19 mouse cellular contexts compared by ENCODE assay signal in the genomic region with DNA sequence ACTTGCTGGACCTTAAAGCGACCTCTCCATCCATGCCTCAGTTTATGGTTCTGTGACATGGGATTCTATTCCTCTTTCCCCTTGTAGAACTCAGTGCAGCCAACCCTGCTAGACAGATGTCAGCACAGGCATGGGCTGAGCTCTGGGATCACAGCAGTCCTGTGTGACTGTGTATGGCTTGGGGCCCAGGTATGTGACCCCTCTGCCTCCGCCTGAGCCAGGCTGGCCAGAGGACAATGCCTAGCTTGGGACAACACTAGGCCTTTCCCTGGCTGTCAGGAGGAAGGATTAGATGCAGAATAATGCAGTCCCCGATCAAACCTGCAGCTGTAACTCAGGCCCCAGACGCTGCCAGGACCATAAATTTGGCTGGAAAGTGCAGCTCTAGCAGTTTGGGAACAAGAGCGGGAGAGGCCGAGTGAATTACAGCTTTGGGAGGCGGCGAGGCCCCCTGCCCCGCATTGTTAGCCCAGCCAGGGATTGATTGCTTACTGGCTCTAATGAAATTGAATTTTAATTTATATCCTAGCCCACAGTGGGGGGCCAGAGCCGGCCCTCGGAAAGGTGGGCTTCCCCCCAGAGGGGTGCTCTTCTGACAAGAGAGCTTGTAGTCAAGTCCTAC. TPM values are rescaled to one million over a fixed set of nuclear protein-coding genes. Genes with fewer than 3 reads are reported as not detected.
A peak's percentile ranks its signal among the peaks of the same experiment; 100 is the strongest.
DNase-seq lines count a peak whose midpoint lies in the region; ATAC-seq lines count a peak whose summit lies in the region.
"Had no signal": no experiment of that assay in that cellular context is flagged by ENCODE, and none has a peak within 500 bp of the region (broad histone marks: within the 10 kb centered on the region; RNA-seq: fewer than 3 reads in every experiment).

No protein-coding gene starts in this region.

- H3K27me3 ChIP-seq in kidney, embryonic 15.5 days: no peaks in the 10 kb centered on the region
- H3K27me3 ChIP-seq in limb, embryonic 11.5 days (ENCODE audit: control insufficient read depth, insufficient read depth, low read length): no peaks in the 10 kb centered on the region
- H3K27me3 ChIP-seq in neural tube, embryonic 14.5 days (ENCODE audit: control insufficient read depth, insufficient read depth, low read length): no peaks in the 10 kb centered on the region

- DNase-seq in kidney, adult 9 months: no peak
- peak; percentile 42 for DNase-seq in embryo, embryonic 10.5 days (ENCODE audit: low spot score)
- peak; percentile 27 for DNase-seq in limb, embryonic 11.5 days (ENCODE audit: low spot score)
- DNase-seq: cerebellum, adult 2 months; gastrocnemius, postnatal 25 days; heart, adult 2 months; kidney, adult 11 months; kidney, postnatal 25 days; left cerebral cortex, postnatal 4 days; lung, embryonic 14.5 days; lung, postnatal 36 days; thymus, adult 18-20 months; thymus, postnatal 4 days had no signal

- no peak overlapping the region for H3K9ac ChIP-seq in kidney, embryonic 15.5 days
- H3K9ac ChIP-seq in limb, embryonic 11.5 days (ENCODE audit: low read length): no peak overlapping the region
- no peak overlapping the region for H3K9ac ChIP-seq in neural tube, embryonic 14.5 days (replicated peaks; ENCODE audit: low read depth, low read length)
- H3K9ac ChIP-seq: liver, embryonic 12.5 days; lung, embryonic 14.5 days had no signal

- 32% methylated on average over 11 of the region's 11 CpGs for WGBS in kidney, embryonic 15.5 days
- 35% methylated on average over 11 of the region's 11 CpGs for WGBS in limb, embryonic 11.5 days
- WGBS in neural tube, embryonic 14.5 days: 12% methylated on average over 11 of the region's 11 CpGs

- H3K36me3 ChIP-seq in kidney, embryonic 15.5 days: no peaks in the 10 kb centered on the region
- no peaks in the 10 kb centered on the region for H3K36me3 ChIP-seq in limb, embryonic 11.5 days (ENCODE audit: control insufficient read depth, insufficient read depth, low read length)
- no peaks in the 10 kb centered on the region for H3K36me3 ChIP-seq in neural tube, embryonic 14.5 days (ENCODE audit: control insufficient read depth, insufficient read depth, low read length)
- H3K36me3 ChIP-seq: liver, embryonic 12.5 days had no signal

- 0 out of 2 replicates have a peak overlapping the region, but pooled peaks have one; percentile 27 for H3K27ac ChIP-seq in kidney, embryonic 15.5 days
- H3K27ac ChIP-seq in limb, embryonic 11.5 days (replicated peaks; ENCODE audit: low read depth, low read length): no peak overlapping the region
- peak overlapping the region; percentile 49 for H3K27ac ChIP-seq in neural tube, embryonic 14.5 days (ENCODE audit: low read depth, low read length)
- H3K27ac ChIP-seq: heart, adult 2 months; left cerebral cortex, adult 2 months; liver, embryonic 12.5 days had no signal

- ATAC-seq in kidney, embryonic 15.5 days (replicated peaks; ENCODE audit: low FRiP score): no peak
- no peak for ATAC-seq in limb, embryonic 11.5 days (ENCODE audit: insufficient number of reproducible peaks, low FRiP score, low TSS enrichment, low read depth)
- peak; percentile 76; the same call in 1 of the 2 replicates for ATAC-seq in neural tube, embryonic 14.5 days (ENCODE audit: low read depth)
- ATAC-seq in erythroid progenitor cell, adult 5-6 weeks (replicated peaks; ENCODE audit: low FRiP score, poor library complexity, severe bottlenecking): no peak
- ATAC-seq in frontal cortex, adult (ENCODE audit: low TSS enrichment): no peak
- ATAC-seq: liver, embryonic 12.5 days had no signal

- no peaks in the 10 kb centered on the region for H3K9me3 ChIP-seq in kidney, embryonic 15.5 days (replicated peaks)
- H3K9me3 ChIP-seq in limb, embryonic 11.5 days (ENCODE audit: control insufficient read depth, low read length): no peaks in the 10 kb centered on the region
- no peaks in the 10 kb centered on the region for H3K9me3 ChIP-seq in neural tube, embryonic 14.5 days (ENCODE audit: control insufficient read depth, low read length)
- H3K9me3 ChIP-seq: liver, embryonic 12.5 days had no signal

- H3K4me1 ChIP-seq in kidney, embryonic 15.5 days: peaks cover 30% of the 10 kb centered on the region
- 0 out of 2 replicates have a peak, but pooled peaks cover 3% of the 10 kb centered on the region for H3K4me1 ChIP-seq in limb, embryonic 11.5 days (ENCODE audit: control insufficient read depth, insufficient read depth, low read length)
- H3K4me1 ChIP-seq in neural tube, embryonic 14.5 days (ENCODE audit: control insufficient read depth, insufficient read depth, low read length): peaks cover 9% of the 10 kb centered on the region; the same call in 1 of the 2 replicates
- H3K4me1 ChIP-seq: liver, embryonic 12.5 days had no signal

- no peak overlapping the region for H3K4me3 ChIP-seq in kidney, embryonic 15.5 days (replicated peaks)
- no peak overlapping the region for H3K4me3 ChIP-seq in limb, embryonic 11.5 days (ENCODE audit: low read depth, low read length)
- H3K4me3 ChIP-seq in neural tube, embryonic 14.5 days (ENCODE audit: low read depth, low read length): no peak overlapping the region
- H3K4me3 ChIP-seq: heart, adult 2 months; left cerebral cortex, adult 2 months; liver, embryonic 12.5 days had no signal

- H3K4me2 ChIP-seq in kidney, embryonic 15.5 days: no peak overlapping the region
- no peak overlapping the region for H3K4me2 ChIP-seq in limb, embryonic 11.5 days (ENCODE audit: low read depth, severe bottlenecking)
- H3K4me2 ChIP-seq in neural tube, embryonic 14.5 days (ENCODE audit: low read depth, low read length): no peak overlapping the region
- H3K4me2 ChIP-seq: liver, embryonic 12.5 days; lung, embryonic 14.5 days had no signal

RNA-seq across cellular contexts. Expression of a gene that starts 25.8 kb away (rescaled TPM):
- 15.9 and 16.1 TPM in 2 replicates for polyA plus RNA-seq in kidney, embryonic 15.5 days (2015; fragmentation: Nextera tagmentation; extraction: Ambion mirVana)
- polyA plus RNA-seq in limb, embryonic 11.5 days (2014; fragmentation: Nextera tagmentation; extraction: Ambion mirVana): 34.5 and 48.7 TPM in 2 replicates
- 17.0 and 19.5 TPM in 2 replicates for polyA plus RNA-seq in neural tube, embryonic 14.5 days (2014; fragmentation: Nextera tagmentation; extraction: Ambion mirVana)
- 10.9 and 19.8 TPM in 2 replicates for total RNA-seq in erythroid progenitor cell, adult 5-6 weeks (2015; ENCODE audit: low replicate concordance)
- 11.9 and 12.6 TPM in 2 replicates for total RNA-seq in erythroid progenitor cell, adult 5-6 weeks (2017; ENCODE audit: low replicate concordance)
